Mouse (Mus musculus) C2C12 (cell line): ENCODE measurements around the gene Cyp2w1.

Source experiments
- CEBPB ChIP-seq: IDR thresholded peaks from one replicate; pipeline ENCODE4 v1.6.1; 2011; ENCODE audit warnings: low read depth, mild to moderate bottlenecking, control low read depth, moderate library complexity
- CTCF ChIP-seq: IDR thresholded peaks from one replicate; pipeline ENCODE4 v1.5.1; 2011; ENCODE audit not compliant: control insufficient read depth, insufficient read depth, insufficient read length

GRCm38 (mm10) chr5:139327634-139328020 is 24.8 kb upstream of the Cyp2w1 start:
- TF ChIP-seq CTCF (no peak), CEBPB (no peak)
